8 mouse cellular contexts compared by ENCODE assay signal in the genomic region with DNA sequence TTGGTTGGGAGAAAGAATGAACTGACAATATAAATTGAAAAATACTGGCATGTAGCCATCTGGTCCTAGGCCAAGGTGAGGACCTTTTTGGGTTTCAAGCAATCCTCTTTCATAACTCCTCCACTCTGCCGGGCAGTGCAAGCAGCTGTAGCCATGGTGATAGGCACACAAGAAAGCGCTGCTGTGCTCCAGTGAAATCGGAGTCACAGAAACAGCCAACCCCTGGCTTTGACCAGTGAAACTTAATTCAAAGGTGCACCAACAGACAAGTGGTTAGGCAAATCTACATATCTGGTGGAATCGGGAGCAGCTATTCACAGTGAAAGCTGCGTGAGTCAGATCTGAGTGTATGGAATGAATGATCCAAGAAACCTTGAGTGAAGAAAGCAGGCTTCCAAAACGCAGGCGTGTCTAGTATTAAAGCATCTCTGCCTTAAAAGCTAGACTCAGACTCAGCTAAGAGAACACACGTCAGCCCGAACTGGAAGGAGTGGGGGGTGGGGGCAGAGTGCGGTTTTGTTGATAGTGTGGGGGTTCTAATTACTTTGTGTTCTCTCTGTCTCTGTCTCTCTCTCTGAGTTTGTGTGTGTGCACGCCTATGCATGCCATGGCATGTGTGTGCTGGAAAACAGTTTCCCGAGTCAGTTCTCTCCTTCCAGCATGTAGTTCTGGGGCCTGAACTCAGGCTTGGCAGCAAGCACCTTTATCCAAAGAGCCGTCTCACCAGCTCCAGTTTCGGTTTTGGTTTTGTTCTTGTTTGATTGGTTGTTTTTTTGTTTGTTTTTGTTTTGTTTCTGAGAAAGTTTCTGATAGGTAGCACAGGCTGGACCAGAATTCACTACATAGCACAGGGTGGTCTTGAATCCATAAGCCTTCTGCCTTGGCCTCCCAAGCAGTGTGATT. TPM values are rescaled to one million over a fixed set of nuclear protein-coding genes. Genes with fewer than 3 reads are reported as not detected.
DNase-seq lines count a peak whose midpoint lies in the region; ATAC-seq and TF ChIP-seq lines count a peak whose summit lies in the region.
"Had no signal": no experiment of that assay in that cellular context is flagged by ENCODE, and none has a peak within 500 bp of the region (broad histone marks: within the 10 kb centered on the region; RNA-seq: fewer than 3 reads in every experiment).

No protein-coding gene starts in this region.

- peaks cover 7% of the 10 kb centered on the region for H3K36me3 ChIP-seq in hindbrain, postnatal 0 days (ENCODE audit: insufficient read depth, low read length)

- TF ChIP-seq POLR2A in brain, embryonic 14.5 days (IDR thresholded peaks at IDR 0.05; ENCODE audit: borderline replicate concordance, extremely low read depth, insufficient read depth, insufficient read length, poor library complexity, severe bottlenecking), result no peak

- H3K9ac ChIP-seq in hindbrain, postnatal 0 days (replicated peaks; ENCODE audit: low read length), result no peak overlapping the region
- H3K9ac ChIP-seq: limb, embryonic 12.5 days had no signal

- DNase-seq in ovary, adult 18-20 months (ENCODE audit: low spot score), result peak; percentile 41
- no peak for DNase-seq in ovary, postnatal 36 days (ENCODE audit: low spot score)
- DNase-seq in brain, embryonic 14.5 days (ENCODE audit: low read depth), result peak; percentile 79
- peak; percentile 70 for DNase-seq in hindbrain, postnatal 0 days (ENCODE audit: low spot score)
- DNase-seq in lung, postnatal 14 days, result peak; percentile 43
- DNase-seq in embryo, embryonic 11 days, result no peak
- no peak for DNase-seq in thymus, postnatal 4 days

- no peaks in the 10 kb centered on the region for H3K9me3 ChIP-seq in hindbrain, postnatal 0 days (ENCODE audit: low read length)
- H3K9me3 ChIP-seq: limb, embryonic 12.5 days had no signal

- peak; percentile 77 for ATAC-seq in hindbrain, postnatal 0 days

- no peak overlapping the region for H3K4me3 ChIP-seq in hindbrain, postnatal 0 days (ENCODE audit: low read length)
- H3K4me3 ChIP-seq: limb, embryonic 12.5 days had no signal

- TF ChIP-seq CTCF in brain, embryonic 14.5 days (IDR thresholded peaks at IDR 0.05; ENCODE audit: borderline replicate concordance, extremely low read depth, insufficient read depth, insufficient read length), result no peak
- TF ChIP-seq CTCF in hindbrain, postnatal 0 days (IDR thresholded peaks at IDR 0.05; ENCODE audit: low read depth), result no peak

- no peak overlapping the region for H3K4me2 ChIP-seq in hindbrain, postnatal 0 days (ENCODE audit: low read depth, low read length)
- H3K4me2 ChIP-seq: limb, embryonic 12.5 days had no signal

- H3K27me3 ChIP-seq in hindbrain, postnatal 0 days (ENCODE audit: insufficient read depth, low read length), result no peaks in the 10 kb centered on the region
- H3K27me3 ChIP-seq: limb, embryonic 12.5 days had no signal

- 48% methylated on average over 14 of the region's 14 CpGs for WGBS in hindbrain, postnatal 0 days

- peaks cover 5% of the 10 kb centered on the region; the same call in 1 of the 2 replicates for H3K4me1 ChIP-seq in hindbrain, postnatal 0 days (ENCODE audit: insufficient read depth, low read length)

- H3K27ac ChIP-seq in hindbrain, postnatal 0 days, result no peak overlapping the region
- H3K27ac ChIP-seq: limb, embryonic 12.5 days had no signal

RNA-seq across cellular contexts. Expression of a gene that starts 44.8 kb away (rescaled TPM):
- polyA plus RNA-seq in brain, embryonic 14.5 days (2012; rRNA removed), result 10.0 and 15.0 TPM in 2 replicates
- total RNA-seq in hindbrain, postnatal 0 days (2014; rRNA removed), result 9.4 and 13.5 TPM in 2 replicates
- 7.5 and 8.0 TPM in 2 replicates for polyA plus RNA-seq in hindbrain, postnatal 0 days (2015; fragmentation: Nextera tagmentation; extraction: Ambion mirVana)

Comparison
In these comparisons a context has a peak if more than half of its experiments do, and no peak if none do; other contexts are left out.
1. DNase-seq: peak in ovary, adult 18-20 months (single experiment), brain, embryonic 14.5 days (single experiment), hindbrain, postnatal 0 days (single experiment) and lung, postnatal 14 days (single experiment); none in ovary, postnatal 36 days (single experiment), embryo, embryonic 11 days (single experiment) and thymus, postnatal 4 days (single experiment).